In the genomic region with DNA sequence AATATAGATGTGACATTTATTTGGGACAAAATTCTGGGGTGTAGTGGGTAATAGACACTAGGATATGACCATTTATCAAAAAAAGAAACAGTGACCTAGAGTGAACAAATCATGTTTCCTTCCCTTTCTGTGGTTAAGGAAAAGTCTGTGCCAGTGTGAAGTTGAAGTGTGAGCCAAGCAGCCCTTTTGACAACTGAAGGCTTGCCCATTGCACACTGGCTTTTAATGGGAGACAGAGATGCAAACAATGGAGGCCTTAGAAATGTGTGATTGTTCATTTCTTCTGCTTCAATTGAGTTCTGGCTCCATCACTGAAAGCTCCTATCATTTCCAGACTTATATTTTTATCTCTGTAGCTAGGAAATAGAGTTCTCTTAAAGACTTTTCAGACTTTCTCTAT, we compare ENCODE assay signal across 18 mouse cellular contexts.
"Had no signal": no experiment of that assay in that cellular context is flagged by ENCODE, and none has a peak within 500 bp of the region (broad histone marks: within the 10 kb centered on the region; RNA-seq: fewer than 3 reads in every experiment).

No protein-coding gene starts in this region.

- H3K9ac ChIP-seq: limb, embryonic 12.5 days; limb, embryonic 15.5 days; liver, embryonic 14.5 days; liver, postnatal 0 days; lung, embryonic 14.5 days; midbrain, embryonic 13.5 days had no signal

- H3K4me1 ChIP-seq: limb, embryonic 12.5 days; limb, embryonic 15.5 days; megakaryocyte, embryonic 14.5 days; midbrain, embryonic 13.5 days had no signal

- H3K27ac ChIP-seq: limb, embryonic 12.5 days; limb, embryonic 15.5 days; liver, embryonic 14.5 days; macrophage; midbrain, embryonic 10.5 days; midbrain, embryonic 13.5 days had no signal

- H3K4me2 ChIP-seq: limb, embryonic 12.5 days; limb, embryonic 15.5 days; liver, embryonic 11.5 days; lung, embryonic 14.5 days; midbrain, embryonic 13.5 days had no signal

- DNase-seq: kidney, adult 9 months; kidney, postnatal 14 days; kidney, postnatal 4 days; left cerebral cortex, postnatal 4 days; liver, postnatal 0 days; lung, embryonic 14.5 days; right cerebral cortex, postnatal 25 days; thymus, adult 18-20 months; thymus, postnatal 36 days had no signal

- H3K36me3 ChIP-seq: limb, embryonic 12.5 days; limb, embryonic 15.5 days; midbrain, embryonic 10.5 days; midbrain, embryonic 13.5 days had no signal

- H3K27me3 ChIP-seq: limb, embryonic 12.5 days; limb, embryonic 15.5 days; megakaryocyte, embryonic 14.5 days; midbrain, embryonic 13.5 days had no signal

- H3K4me3 ChIP-seq: limb, embryonic 12.5 days; limb, embryonic 15.5 days; megakaryocyte, embryonic 14.5 days; midbrain, embryonic 10.5 days; midbrain, embryonic 13.5 days had no signal

- ATAC-seq: liver, postnatal 0 days; lung, postnatal 0 days; midbrain, embryonic 13.5 days had no signal

- H3K9me3 ChIP-seq: limb, embryonic 12.5 days; limb, embryonic 15.5 days; megakaryocyte, embryonic 14.5 days; midbrain, embryonic 10.5 days; midbrain, embryonic 13.5 days had no signal
